17 mouse cellular contexts compared by ENCODE assay signal in the genomic region with DNA sequence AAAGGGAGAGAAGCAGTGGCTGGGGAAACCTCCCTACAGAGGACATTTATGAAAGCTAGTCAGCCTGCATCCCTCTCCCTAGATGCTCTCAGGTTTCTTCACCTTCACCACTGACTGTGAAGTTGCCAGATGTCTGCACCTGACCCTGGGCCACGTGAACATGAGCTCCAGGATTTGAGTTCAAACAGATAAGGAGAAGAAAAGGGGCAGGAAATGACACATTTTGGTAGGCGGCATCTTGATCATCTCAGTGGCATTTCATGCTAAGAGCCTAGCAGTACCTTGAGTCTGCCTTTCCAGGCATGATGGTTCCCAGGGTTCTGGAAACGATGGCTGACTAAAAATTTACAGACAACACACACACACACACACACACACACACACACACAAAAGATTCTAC.
"Had no signal": no experiment of that assay in that cellular context is flagged by ENCODE, and none has a peak within 500 bp of the region (broad histone marks: within the 10 kb centered on the region; RNA-seq: fewer than 3 reads in every experiment).

No protein-coding gene starts in this region.

- H3K27ac ChIP-seq: limb, embryonic 13.5 days; liver, embryonic 12.5 days; liver, embryonic 15.5 days; lung, embryonic 15.5 days; stomach, embryonic 15.5 days had no signal

- DNase-seq: kidney, adult 11 months; kidney, adult 8-10 months; kidney, postnatal 14 days; kidney, postnatal 4 days; left cerebral cortex, postnatal 4 days; liver; lung, adult 18-20 months; lung, postnatal 14 days; lung, postnatal 4 days; midbrain, embryonic 14.5 days; right cerebral cortex, postnatal 14 days; right cerebral cortex, postnatal 4 days had no signal

- H3K9me3 ChIP-seq: limb, embryonic 13.5 days; liver, embryonic 12.5 days; liver, embryonic 15.5 days; lung, embryonic 15.5 days; stomach, embryonic 15.5 days had no signal

- H3K4me1 ChIP-seq: limb, embryonic 13.5 days; liver, embryonic 15.5 days; stomach, embryonic 15.5 days had no signal

- H3K36me3 ChIP-seq: limb, embryonic 13.5 days; liver, embryonic 12.5 days; liver, embryonic 15.5 days; lung, embryonic 15.5 days; stomach, embryonic 15.5 days had no signal

- ATAC-seq: liver, embryonic 12.5 days had no signal

- H3K27me3 ChIP-seq: limb, embryonic 13.5 days; liver, embryonic 12.5 days; liver, embryonic 15.5 days; lung, embryonic 15.5 days; stomach, embryonic 15.5 days had no signal

- H3K4me3 ChIP-seq: limb, embryonic 13.5 days; liver, embryonic 12.5 days; liver, embryonic 15.5 days; lung, embryonic 15.5 days; stomach, embryonic 15.5 days had no signal
